Mouse (Mus musculus): ENCODE measurements around the gene Polr2b. TPM values are rescaled to one million over a fixed set of nuclear protein-coding genes. Genes with fewer than 3 reads are reported as not detected.

The Polr2b gene
- polyA plus RNA-seq, 1 experiment from 2014 or later: 20.3 TPM

GRCm38 (mm10) chr5:77393094-77393619 lies 83.2 kb downstream of the Polr2b start:
- ATAC-seq: no peak
- Histone ChIP-seq H3K4me1 (replicated peaks; ENCODE audit: control insufficient read depth, insufficient read depth, low read length) (no peaks in the 10 kb centered on the region), H3K9ac (ENCODE audit: low read depth, low read length) (no peak overlapping the region), H3K36me3 (ENCODE audit: control insufficient read depth, insufficient read depth) (no peaks in the 10 kb centered on the region), H3K4me2 (replicated peaks; ENCODE audit: low read depth) (no peak overlapping the region), H3K4me3 (ENCODE audit: low read depth, low read length) (no peak overlapping the region), H3K9me3 (ENCODE audit: control insufficient read depth) (no peaks in the 10 kb centered on the region), H3K27me3 (replicated peaks; ENCODE audit: control insufficient read depth, insufficient read depth, low read length) (no peaks in the 10 kb centered on the region), H3K27ac (ENCODE audit: low read depth, low read length) (no peak overlapping the region)
- 70% methylated on average over 10 of the region's 10 CpGs for WGBS
- TF ChIP-seq CTCF (IDR thresholded peaks at IDR 0.05; ENCODE audit: low read depth): no peak

GRCm38 (mm10) chr5:77393990-77394618 lies 84.2 kb downstream of the Polr2b start:
- WGBS: 67% methylated on average over 9 of the region's 9 CpGs
- Histone ChIP-seq H3K4me1 (replicated peaks; ENCODE audit: control insufficient read depth, insufficient read depth, low read length) (no peaks in the 10 kb centered on the region), H3K27ac (ENCODE audit: low read depth, low read length) (no peak overlapping the region), H3K36me3 (ENCODE audit: control insufficient read depth, insufficient read depth) (no peaks in the 10 kb centered on the region), H3K27me3 (replicated peaks; ENCODE audit: control insufficient read depth, insufficient read depth, low read length) (no peaks in the 10 kb centered on the region), H3K9ac (ENCODE audit: low read depth, low read length) (no peak overlapping the region), H3K4me2 (replicated peaks; ENCODE audit: low read depth) (no peak overlapping the region), H3K4me3 (ENCODE audit: low read depth, low read length) (no peak overlapping the region), H3K9me3 (ENCODE audit: control insufficient read depth) (no peaks in the 10 kb centered on the region)
- ATAC-seq: no peak
- TF ChIP-seq CTCF (IDR thresholded peaks at IDR 0.05; ENCODE audit: low read depth): no peak

- no peaks in the 10 kb centered on the region for H3K4me1 ChIP-seq (replicated peaks; ENCODE audit: control insufficient read depth, insufficient read depth, low read length)
- WGBS: 58% methylated on average over 14 of the region's 14 CpGs
- no peaks in the 10 kb centered on the region for H3K27me3 ChIP-seq (replicated peaks; ENCODE audit: control insufficient read depth, insufficient read depth, low read length)
- no peak overlapping the region for H3K9ac ChIP-seq (ENCODE audit: low read depth, low read length)
- no peak overlapping the region for H3K27ac ChIP-seq (ENCODE audit: low read depth, low read length)
- H3K4me2 ChIP-seq (replicated peaks; ENCODE audit: low read depth): no peak overlapping the region
- H3K9me3 ChIP-seq (ENCODE audit: control insufficient read depth): no peaks in the 10 kb centered on the region
- TF ChIP-seq CTCF (IDR thresholded peaks at IDR 0.05; ENCODE audit: low read depth): no peak
- H3K36me3 ChIP-seq (ENCODE audit: control insufficient read depth, insufficient read depth): no peaks in the 10 kb centered on the region
- H3K4me3 ChIP-seq (ENCODE audit: low read depth, low read length): no peak overlapping the region
- ATAC-seq: no peak
Measured at GRCm38 (mm10) chr5:77398285-77399057, 88.5 kb downstream of the Polr2b start.

Small RNAs within 50 kb of the gene (microRNA-seq; reads per million reads assigned to microRNA genes)
- gene Mir5098: not detected

Other genes with a start within 250 kb of the Polr2b start
- gene Hopx, start 195.0 kb upstream of the Polr2b start, polyA plus RNA-seq (2015; fragmentation: Nextera tagmentation; extraction: Ambion mirVana): 10.5 and 12.0 TPM in 2 replicates
- 1.3 and 1.4 TPM in 2 replicates for gene Spink2, start 98.7 kb upstream of the Polr2b start, polyA plus RNA-seq (2015; fragmentation: Nextera tagmentation; extraction: Ambion mirVana)
- gene Rest, start 44.7 kb upstream of the Polr2b start, polyA plus RNA-seq (2015; fragmentation: Nextera tagmentation; extraction: Ambion mirVana): 13.2 and 15.0 TPM in 2 replicates
- 11.8 and 12.3 TPM in 2 replicates for gene Noa1, start 63 bp upstream of the Polr2b start, polyA plus RNA-seq (2015; fragmentation: Nextera tagmentation; extraction: Ambion mirVana)
- gene Igfbp7, start 97.9 kb downstream of the Polr2b start, polyA plus RNA-seq (2015; fragmentation: Nextera tagmentation; extraction: Ambion mirVana): 255 and 258 TPM in 2 replicates

All from intestine, postnatal 0 days (tissue).